Mouse (Mus musculus) embryonic fibroblast, embryonic 13.5 days (primary cell): ENCODE measurements around the gene Osbpl8.

Source experiments
- CTCF ChIP-seq: IDR thresholded peaks from 2 replicates; pipeline ENCODE4 v1.5.1; 2011; ENCODE audit warnings: mild to moderate bottlenecking, control low read depth, low read length, moderate library complexity, borderline replicate concordance; ENCODE audit not compliant: insufficient read depth
- POLR2A ChIP-seq: IDR thresholded peaks from 2 replicates; pipeline ENCODE4 v1.6.1; 2011; ENCODE audit warnings: low read depth, mild to moderate bottlenecking, control low read depth, low read length, moderate library complexity

- TF ChIP-seq POLR2A (no peak), CTCF (no peak)
Observed at GRCm38 (mm10) chr10:111149761-111150160, 14.8 kb upstream of the Osbpl8 start.
